Mouse (Mus musculus): ENCODE measurements around the gene Kidins220.

GRCm38 (mm10) chr12:25037222-25037621 is 62.5 kb downstream of the Kidins220 start:
- TF ChIP-seq CTCF (IDR thresholded peaks at IDR 0.05; ENCODE audit: low read depth, low read length) (no peak), POLR2A (IDR thresholded peaks at IDR 0.05; ENCODE audit: extremely low read depth, insufficient read depth, low read length) (no peak)

All from liver, adult 2 months (tissue).